Mouse (Mus musculus) frontal cortex, adult (tissue): Measurements from ENCODE around the gene Usp20.

Source experiments
- ATAC-seq: cut with Nextera tagmentation; 2 replicates; pipeline ENCODE4 v1.9.2; 2017; ENCODE audit warnings: mild to moderate bottlenecking, moderate library complexity, mixed read lengths; ENCODE audit not compliant: low TSS enrichment

Gene Usp20

DNA sequence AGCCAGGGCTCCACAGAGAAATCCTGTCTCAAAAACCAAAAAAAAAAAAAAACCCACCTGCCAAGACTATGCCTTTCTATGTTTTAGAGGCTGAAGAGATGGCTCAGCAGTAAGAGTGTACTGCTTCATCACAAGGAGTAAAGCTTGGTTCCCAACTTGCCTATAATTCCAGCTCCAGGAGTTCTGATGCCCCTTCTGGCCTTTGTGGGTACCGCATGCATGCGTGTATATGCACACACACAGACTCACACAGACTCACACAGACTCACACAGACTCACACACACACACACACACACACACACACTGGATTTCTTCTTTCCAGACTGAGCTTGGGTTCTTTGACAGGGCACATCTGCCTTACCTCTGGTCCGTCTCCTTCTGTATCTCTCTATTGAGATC lies 58.0 kb downstream of the Usp20 start:
- ATAC-seq = no peak

DNA sequence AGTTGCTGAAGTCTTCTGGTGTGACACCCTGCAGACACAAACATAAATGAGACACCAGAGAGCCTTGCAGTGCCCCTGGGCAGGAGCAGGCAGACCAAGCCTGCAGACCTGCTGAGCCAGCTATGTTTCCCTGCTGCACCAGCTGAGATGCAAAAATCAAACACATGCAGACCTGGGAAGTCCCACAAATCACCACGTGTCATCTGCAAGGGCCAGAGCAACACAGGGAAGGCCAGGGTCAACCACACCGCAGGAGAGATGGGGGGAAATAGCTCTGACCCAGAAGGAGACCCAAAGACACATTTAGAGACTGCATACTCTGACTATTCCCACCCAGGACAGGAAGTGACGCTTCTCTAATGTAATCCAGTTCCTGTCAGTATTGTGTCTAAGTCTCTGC lies 58.4 kb downstream of the Usp20 start:
- no peak for ATAC-seq

DNA sequence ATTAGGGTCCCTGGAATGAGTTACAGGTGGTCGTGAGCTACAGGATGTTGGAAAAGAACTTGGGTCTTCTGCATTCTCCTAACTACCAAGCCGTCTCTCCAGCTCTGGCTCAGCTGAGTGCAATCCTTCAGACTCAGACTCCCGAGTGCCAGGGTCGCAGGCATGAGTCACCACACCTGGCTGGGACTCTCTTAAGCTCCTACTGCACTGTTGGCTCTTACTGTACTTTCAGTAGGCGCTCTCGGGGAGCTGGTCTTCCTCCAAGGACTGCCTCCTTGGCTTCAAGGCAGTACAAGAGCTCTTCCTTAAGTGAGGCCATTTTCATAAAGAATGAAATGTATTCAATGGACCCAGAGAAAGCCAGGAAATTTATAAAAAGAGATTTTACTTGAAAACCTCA lies 59.3 kb downstream of the Usp20 start:
- peak; percentile 65; the same call in 1 of the 2 replicates for ATAC-seq

DNA sequence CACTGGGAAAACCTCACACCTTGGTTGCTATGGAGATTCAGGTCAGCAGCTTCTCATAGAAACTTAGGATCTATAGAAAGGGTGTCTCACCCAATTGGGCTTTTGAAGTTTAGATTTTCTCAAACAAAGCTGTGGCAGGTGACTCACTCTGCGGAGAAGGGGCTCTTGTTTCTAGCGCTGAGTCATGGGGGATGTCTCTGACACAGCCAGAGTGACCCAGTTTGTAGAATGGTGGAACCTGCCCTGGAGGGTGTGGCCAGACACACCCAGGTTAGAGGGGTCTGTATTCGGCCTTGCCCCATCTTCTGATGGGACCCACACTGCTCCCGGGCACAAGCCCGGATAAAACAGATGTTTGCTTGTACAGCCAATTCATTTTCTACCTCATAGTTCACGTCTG lies 60.8 kb downstream of the Usp20 start:
- no peak for ATAC-seq

DNA sequence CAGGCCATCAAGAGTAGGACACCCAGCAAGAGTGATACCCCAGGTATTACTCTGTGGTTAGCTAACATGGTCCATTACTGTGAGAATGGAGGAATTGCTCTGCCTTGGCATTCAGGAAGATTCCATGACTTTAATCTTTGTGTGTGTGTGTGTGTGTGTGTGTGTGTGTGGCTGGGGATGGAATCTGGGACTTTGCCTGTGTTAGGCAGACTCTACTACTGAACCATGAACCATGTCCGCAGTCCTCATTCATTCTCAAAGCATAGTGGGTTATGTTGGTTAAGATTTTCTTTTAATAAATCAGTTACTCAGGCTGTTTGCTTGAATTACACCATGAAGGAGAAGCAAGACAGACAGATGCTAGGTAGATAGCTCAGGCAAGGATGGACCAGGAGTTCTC lies 61.8 kb downstream of the Usp20 start:
- ATAC-seq = no peak

DNA sequence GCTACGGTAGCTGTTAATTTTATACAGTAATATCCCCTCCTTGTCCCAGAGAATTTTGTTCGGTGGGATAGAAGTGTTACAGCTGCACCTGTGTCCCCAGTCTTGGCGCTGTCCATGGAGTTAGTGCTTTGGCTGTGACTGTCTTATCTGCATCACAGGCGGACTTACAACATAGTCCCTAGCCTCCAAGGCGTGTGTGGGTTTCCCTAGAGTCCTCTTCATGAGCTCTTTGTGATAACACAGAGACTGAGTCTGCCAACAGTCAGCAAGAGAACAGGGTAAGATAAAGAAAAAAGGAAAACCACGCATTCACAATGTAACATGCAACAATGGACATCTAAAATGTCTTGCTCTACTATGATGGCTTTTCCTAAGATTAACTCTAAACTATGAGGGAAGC lies 66.0 kb downstream of the Usp20 start:
- no peak for ATAC-seq

DNA sequence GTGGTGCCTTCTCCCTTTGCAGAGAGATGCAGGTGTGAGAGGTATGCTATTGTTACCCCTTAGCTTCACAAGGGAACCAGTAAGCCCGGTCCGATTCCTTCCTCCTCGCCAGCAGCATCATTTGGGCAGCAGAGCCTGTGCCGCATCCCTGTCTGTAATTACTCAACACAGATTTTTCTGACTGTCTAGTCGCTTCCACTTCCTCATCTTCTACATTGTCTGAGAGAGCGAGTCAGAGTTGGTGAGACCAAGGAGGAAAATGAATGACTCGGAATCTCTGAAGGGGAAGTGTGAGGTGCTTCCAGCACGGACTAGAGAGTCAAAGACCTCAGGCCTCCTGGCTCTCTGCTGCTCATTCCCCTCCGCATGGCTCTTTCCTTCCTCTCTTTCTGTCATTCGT lies 70.4 kb downstream of the Usp20 start:
- no peak for ATAC-seq

DNA sequence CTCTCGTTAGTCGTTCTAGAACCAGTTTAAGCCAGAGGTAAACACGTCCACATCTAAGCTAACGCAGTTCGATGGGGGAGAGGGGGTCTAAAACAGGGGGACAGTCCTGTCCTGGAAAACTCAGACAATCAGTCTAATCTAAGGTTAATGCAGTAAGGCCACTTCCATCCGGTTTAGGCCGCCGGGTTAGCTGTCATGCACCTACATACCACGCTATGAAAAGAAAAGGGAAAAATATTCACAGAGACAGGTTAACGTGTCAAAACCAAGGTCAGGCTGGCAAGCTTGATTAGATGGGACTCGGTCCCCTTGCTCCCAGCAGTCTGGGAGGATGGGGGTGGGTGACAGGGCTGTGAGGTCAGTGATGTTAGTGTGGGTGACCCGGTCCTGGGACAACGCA lies 71.3 kb downstream of the Usp20 start:
- no peak for ATAC-seq

DNA sequence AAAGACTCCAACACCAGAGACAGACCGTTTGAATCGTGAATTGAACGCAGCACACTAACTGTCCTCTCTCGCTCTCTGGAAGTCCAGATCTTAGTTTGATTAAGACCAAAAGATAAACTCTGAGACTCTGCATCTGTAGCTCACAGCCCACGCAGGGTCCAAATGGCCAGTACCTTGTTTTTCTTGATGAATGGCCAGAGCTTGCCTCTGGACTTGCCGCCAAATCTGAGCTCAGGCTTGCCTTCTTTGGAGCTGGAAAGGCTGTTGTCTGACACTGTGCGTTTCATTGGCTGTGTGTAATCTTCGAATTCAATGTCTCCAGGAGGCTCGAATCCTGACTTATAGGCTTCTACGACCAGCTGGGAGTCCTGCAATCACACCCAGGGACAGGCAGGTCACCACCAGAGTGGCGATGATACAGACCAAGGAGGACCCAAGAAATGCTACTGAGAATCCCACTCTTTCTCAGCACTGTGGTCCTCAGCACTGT lies 71.8 kb downstream of the Usp20 start:
- ATAC-seq = no peak

DNA sequence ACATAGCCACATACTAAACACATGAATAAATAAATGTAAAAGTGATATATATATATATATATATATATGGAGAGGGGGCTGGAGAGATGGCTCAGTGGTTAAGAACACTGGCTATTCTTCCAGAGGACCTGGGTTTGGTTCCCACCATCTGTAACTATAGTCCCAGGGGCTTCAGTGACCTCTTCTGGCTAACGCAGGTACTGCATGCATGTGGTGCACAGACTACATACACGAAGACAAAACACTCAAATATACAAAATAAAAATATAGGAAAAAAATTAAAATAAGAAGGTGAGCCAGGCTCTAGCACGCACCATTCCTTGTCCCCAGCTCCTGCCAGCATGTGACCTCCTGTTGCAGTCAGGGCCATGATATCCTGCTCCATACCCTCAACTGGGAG lies 74.0 kb downstream of the Usp20 start:
- ATAC-seq = no peak

DNA sequence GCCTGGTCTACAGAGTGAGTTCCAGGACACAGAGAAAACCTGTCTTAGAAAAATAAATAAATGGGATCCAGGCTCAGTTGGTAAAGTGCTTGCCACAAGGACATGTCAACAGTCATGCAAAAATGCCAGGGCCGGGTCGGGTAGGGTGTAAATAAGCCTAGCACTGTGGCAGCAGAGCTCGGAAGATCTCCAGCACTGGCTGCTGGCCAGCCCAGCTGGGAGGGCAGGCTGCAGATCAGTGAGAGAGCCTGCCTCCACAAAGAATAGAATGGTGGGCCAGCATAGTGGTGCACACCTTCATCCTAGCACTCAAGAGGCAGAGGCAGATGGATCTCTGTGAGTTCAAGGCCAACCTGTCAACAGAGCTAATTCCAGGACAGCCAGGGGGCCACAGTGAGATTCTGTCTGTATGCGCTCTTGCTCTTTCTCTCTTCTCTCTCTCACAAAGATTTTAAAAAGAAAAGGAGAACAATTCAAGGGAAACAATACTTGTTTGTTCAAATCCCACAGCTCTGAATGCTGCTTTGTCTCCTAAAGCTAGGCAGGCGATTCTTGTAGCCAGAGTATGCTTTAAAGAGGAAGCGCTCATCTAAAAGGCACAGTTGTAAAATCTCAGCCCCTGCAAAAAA lies 75.6 kb downstream of the Usp20 start:
- ATAC-seq = peak; percentile 38; the same call in 1 of the 2 replicates

DNA sequence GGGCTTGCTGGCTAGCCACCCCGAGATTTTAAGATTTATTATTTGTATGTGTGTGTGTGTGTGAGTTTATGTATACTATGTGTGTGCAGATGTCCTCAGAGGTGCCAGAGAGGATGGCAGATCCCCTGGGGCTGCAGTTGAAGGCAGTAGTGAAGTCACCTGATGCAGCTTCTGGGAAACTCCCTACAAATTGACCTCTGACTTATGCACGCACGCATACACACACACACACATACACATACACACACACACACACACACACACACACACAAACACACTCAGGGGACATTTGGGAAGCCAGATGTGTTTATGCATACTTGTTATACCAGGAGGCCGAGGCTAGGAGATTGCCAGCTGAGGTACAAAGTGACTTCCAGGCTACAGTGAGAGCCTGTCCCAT lies 76.4 kb downstream of the Usp20 start:
- ATAC-seq = no peak

DNA sequence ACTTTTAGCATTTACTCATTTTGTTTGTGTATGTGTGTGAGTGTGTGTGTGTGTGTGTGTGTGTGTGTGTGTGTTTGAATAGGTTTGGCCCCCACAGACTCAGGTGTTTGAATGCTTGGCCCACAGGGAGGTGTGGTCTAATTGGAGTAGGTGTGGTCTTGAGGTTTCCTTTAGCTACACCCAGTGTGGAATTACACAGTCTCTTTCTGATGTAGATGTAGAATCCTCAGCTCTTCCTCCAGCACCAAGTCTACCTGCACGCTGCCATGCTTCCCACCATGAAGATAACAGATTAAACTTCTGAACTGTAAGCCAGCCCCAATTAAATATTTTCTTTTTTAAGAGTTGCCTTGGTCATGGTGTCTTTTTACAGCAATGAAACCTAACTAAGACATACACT lies 78.2 kb downstream of the Usp20 start:
- ATAC-seq = no peak

DNA sequence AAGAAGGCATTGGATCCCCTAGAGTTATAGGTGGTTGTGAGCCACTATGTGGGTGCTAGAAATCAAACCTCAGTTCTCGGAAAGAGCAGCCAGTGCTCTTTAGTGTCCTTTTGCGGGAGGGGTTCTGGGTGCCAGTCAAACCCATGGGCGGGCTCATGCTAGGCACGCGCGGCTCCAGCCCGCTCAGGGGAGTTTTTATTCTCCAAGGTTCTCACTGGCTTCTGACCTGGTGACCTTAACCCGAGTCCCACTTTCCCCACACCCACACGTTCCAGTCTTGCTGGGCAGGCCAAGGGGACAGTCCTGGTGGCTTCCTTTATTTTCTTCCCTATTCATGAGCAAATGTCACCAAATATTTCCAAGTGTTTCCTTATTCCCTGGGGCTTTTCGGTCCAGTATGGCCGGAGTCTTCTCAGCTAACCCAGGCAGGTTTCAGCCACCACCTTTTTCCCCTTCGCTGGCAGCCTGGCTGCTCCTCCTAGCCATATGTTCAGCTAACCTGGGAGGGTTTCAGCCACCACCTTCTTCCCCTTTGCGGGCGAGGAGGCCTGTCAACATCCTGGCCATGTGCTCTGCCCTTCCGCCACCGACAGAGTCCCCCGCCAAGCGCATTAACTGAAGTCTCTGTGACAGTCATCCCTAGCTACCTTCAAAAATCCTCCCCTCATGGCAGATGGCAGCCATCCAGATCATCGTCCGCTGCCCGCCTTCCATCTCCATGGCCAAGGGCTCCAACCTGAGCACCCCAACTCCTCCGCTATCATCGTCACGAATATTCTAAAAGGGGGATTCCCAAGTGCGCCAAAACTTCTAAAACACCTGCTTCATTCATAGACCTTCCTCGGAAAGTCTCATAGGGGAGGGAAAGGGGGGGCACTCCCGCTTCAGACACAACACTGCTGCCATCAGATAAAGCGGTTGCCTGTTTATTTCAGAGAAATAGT lies 79.0 kb downstream of the Usp20 start:
- ATAC-seq = no peak

DNA sequence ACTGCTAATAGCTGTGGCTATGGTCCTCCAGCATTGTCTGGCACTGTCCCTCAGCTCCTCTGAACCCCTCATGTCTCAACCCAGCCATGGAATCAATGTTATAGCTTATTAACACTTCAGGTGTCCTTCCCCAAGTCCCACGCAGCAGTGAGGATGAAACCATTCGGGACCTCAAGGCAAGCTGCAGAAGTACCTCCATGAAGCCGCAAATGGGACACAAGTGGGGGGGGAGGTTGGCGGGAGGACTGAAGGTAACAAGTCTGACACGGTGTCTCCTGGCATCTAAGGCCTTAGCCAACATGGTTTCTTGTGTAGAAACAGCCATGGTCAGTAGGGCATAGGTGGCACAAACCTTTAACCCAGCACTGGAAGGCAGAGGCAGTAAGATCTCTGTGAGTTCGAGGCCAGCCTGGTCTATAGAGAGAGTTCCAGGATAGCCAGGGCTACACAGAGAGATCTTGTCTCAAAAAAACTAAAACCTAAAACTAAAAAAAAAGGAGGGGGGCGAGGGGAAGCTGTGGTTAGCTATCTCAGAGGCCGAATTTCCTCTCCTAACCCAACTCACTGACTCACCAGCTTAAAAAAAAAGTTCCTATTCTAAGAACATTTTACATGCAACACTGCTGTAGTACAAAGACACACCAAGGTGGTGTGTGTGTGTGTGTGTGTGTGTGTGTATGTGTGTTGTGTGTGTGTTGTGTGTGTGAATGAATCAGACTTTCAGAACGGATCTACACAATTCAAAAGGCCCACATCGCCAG lies 80.0 kb downstream of the Usp20 start:
- ATAC-seq = no peak

DNA sequence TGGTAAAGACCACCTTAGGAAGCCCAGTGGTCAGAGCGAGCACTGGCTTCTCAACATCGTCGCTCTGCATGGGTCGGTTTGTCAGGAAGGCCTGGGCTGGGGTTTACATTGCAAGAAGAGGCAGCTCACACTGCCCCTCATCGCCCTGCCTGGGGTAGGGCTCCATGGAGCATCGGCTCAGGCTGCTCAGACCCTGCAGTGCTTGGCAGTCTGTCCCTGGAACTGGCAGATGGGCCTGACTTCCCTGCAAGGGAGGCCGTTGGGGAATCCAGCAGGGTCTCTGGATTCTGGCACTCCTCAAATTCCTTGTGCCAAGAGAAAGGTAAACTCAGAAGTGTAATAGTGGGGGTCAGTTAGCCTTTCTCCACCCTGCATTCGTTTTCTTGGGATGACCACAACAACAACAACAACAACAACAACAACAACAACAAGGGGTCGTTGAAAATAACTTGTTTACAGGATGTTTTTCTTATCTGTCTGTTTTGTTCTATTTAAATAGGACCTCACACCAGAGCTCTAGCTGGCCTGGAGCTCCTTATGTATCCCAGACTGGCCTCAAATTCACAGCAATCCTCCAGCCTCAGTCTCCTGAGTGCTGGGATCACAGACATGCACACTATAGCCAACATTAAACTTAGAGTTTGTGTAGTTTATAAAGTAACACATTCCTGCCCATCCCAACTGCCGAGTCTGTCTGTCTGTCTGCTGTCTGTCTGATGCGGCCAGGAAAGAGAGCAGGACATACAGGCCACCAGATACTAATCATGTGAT lies 84.1 kb downstream of the Usp20 start:
- ATAC-seq = no peak

DNA sequence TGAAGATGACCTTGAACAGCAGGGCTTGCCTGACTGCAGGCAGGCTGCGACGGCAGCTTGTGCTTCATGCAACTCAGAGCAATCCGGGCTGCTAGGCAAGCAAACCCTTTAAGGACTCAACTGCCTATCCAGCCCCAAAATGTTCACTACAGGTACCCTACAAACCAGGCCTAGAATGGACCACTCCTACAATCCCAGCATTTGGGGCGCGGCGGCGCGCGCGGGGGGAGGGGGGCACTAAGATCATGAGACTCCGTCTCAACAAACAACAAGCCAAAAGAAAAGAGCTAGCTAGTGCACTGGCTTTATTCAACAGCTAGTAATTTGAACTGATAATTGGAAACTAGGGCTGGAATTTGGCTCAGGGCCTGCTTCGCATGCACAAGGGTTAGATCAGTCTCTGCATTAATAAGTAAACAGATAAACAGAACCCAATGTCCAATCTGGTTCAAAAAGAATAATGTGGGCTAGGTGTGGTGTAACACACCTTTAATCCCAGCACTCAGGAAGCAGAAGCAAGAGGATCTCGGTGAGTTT lies 85.0 kb downstream of the Usp20 start:
- ATAC-seq = no peak

DNA sequence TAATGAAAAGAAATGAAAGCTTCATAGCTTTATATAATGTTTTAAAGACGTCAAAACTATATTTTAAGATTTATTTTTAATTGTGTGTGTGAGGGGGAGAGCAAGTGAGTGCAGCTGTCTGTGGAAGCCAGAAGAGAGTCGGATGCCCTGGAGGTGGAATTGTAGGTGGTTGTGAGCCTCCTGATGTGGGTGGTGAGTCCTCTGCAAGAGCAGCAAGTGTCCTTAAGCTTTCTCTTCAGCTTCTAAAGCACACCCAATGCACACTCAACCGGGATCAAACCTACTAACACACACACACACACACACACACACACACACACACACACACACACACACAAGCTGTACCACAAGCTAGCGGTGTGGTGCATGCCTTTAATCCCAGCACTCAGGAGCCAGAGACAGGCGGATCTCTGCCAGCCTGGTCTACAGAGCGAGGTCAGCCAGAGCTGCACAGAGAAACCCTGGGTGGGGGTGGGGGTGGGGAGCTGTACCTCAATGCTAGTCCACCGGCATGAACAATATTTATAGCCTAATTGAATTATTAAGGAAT lies 85.7 kb downstream of the Usp20 start:
- ATAC-seq = peak; percentile 42; the same call in 1 of the 2 replicates

DNA sequence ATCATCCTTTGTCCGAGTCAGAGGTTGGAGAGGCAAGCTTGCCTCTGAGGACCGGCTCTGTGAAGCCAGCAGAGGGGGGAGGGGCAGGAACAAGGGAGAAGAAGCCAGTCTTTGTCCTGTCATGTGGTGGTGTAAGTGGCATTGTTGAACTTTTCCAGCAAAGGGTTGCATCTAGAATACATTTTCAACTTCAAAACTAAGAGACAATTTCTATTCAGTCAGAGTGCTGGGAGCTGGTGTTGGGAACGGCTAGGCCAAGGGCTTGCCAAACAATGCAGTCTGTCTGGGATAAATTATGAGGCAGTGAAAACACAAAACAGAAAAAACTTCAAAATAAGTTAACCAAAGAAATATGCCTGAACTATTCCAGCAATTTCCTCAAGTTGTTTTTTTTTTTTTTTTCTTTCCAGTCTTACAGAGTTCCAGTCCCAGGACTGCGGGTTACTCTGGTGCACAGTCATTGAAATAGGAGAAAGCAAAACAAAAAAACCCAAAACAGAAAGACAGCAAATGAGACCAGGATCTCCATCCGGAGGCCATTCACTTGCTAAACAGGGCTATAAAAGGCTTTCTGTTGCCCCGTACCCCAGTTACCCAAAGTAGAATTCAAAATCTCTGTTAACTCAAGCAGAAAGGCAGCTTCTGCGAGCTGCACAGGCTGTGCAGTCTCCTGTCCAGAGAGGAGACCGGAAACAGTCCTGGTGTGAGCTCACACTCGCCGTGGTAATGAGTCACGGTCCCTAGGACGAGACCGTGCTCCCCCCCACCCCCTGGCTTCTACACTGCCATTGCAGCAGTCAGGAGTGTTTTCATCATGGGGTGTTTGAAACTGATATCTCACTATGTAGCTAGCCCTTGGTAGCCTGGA lies 86.4 kb downstream of the Usp20 start:
- peak; percentile 60 for ATAC-seq

DNA sequence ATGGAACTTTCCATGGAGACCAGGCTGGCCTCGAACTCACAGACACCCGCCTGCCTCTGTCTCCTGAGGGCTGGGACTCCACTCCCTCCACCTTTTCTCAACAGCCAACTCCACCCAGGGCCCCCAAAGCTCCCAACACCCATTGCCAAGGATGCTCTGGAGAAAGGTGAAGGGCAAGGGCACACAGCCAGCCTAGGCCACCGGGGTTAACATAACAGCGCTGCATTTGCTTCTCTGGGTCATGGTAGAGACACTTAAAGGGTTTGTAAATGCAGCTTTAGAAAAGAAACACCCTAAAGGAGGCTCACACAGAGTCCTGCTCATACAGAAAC lies 87.0 kb downstream of the Usp20 start:
- ATAC-seq = no peak
